Mouse (Mus musculus): ENCODE results near the gene Kif6. TPM values are rescaled to one million over a fixed set of nuclear protein-coding genes. Genes with fewer than 3 reads are reported as not detected.

Gene Kif6
- polyA plus RNA-seq, 1 experiment from 2014 or later, result 0.92 TPM

GRCm38 (mm10) chr17:49671921-49672339 is 57.0 kb downstream of the Kif6 start:
- Histone ChIP-seq H3K4me2 (no peak overlapping the region), H3K27ac (ENCODE audit: low read depth, low read length) (no peak overlapping the region), H3K4me1 (replicated peaks; ENCODE audit: control insufficient read depth, insufficient read depth, low read length) (no peaks in the 10 kb centered on the region), H3K9me3 (ENCODE audit: control insufficient read depth, low read length) (no peaks in the 10 kb centered on the region), H3K9ac (ENCODE audit: low read depth, low read length) (no peak overlapping the region), H3K36me3 (ENCODE audit: control insufficient read depth, insufficient read depth, low read length) (no peaks in the 10 kb centered on the region), H3K4me3 (ENCODE audit: low read depth, low read length) (no peak overlapping the region), H3K27me3 (replicated peaks; ENCODE audit: control insufficient read depth, insufficient read depth, low read length) (no peaks in the 10 kb centered on the region)
- 87% methylated on average over 6 of the region's 6 CpGs for WGBS
- DNase-seq (ENCODE audit: low spot score) (no peak), ATAC-seq (replicated peaks; ENCODE audit: low FRiP score) (no peak)

DNA sequence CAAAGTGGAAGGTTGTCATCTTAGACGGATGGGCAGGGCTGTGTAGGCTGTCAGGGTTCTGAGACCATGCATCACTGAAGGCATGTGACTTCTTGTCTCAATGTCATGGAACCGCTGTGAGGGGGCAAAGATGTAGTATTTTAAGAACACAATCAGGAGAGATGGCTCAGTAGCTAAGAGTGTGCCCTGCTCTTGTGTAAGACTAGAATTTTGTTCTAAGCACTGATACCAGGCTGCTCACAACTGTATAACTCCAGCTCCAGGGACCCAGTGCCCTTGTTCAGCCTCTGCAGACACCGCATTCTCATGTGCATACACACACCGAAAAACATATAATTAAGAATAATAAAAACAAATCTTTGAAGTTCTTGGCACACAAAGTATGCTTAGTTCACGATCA is 57.5 kb downstream of the Kif6 start:
- Histone ChIP-seq H3K4me3 (ENCODE audit: low read depth, low read length) (no peak overlapping the region), H3K9me3 (ENCODE audit: control insufficient read depth, low read length) (no peaks in the 10 kb centered on the region), H3K4me1 (replicated peaks; ENCODE audit: control insufficient read depth, insufficient read depth, low read length) (no peaks in the 10 kb centered on the region), H3K27me3 (replicated peaks; ENCODE audit: control insufficient read depth, insufficient read depth, low read length) (no peaks in the 10 kb centered on the region), H3K36me3 (ENCODE audit: control insufficient read depth, insufficient read depth, low read length) (no peaks in the 10 kb centered on the region), H3K9ac (ENCODE audit: low read depth, low read length) (no peak overlapping the region), H3K4me2 (no peak overlapping the region), H3K27ac (ENCODE audit: low read depth, low read length) (no peak overlapping the region)
- ATAC-seq (replicated peaks; ENCODE audit: low FRiP score) (no peak), DNase-seq (ENCODE audit: low spot score) (no peak)
- WGBS, result 82% methylated on average over 5 of the region's 5 CpGs

GRCm38 (mm10) chr17:49675629-49676028 is 60.7 kb downstream of the Kif6 start:
- ATAC-seq (replicated peaks; ENCODE audit: low FRiP score), result no peak
- no peaks in the 10 kb centered on the region for H3K27me3 ChIP-seq (replicated peaks; ENCODE audit: control insufficient read depth, insufficient read depth, low read length)
- no peak overlapping the region for H3K27ac ChIP-seq (ENCODE audit: low read depth, low read length)
- H3K4me2 ChIP-seq, result no peak overlapping the region
- no peaks in the 10 kb centered on the region for H3K4me1 ChIP-seq (replicated peaks; ENCODE audit: control insufficient read depth, insufficient read depth, low read length)
- no peaks in the 10 kb centered on the region for H3K36me3 ChIP-seq (ENCODE audit: control insufficient read depth, insufficient read depth, low read length)
- WGBS, result 80% methylated on average over 4 of the region's 4 CpGs
- H3K4me3 ChIP-seq (ENCODE audit: low read depth, low read length), result no peak overlapping the region
- H3K9ac ChIP-seq (ENCODE audit: low read depth, low read length), result no peak overlapping the region
- no peak for DNase-seq (ENCODE audit: low spot score)
- H3K9me3 ChIP-seq (ENCODE audit: control insufficient read depth, low read length), result no peaks in the 10 kb centered on the region

GRCm38 (mm10) chr17:49681410-49681809 is 66.5 kb downstream of the Kif6 start:
- no peak overlapping the region for H3K4me3 ChIP-seq (ENCODE audit: low read depth, low read length)
- no peak for DNase-seq (ENCODE audit: low spot score)
- H3K4me1 ChIP-seq (replicated peaks; ENCODE audit: control insufficient read depth, insufficient read depth, low read length), result no peaks in the 10 kb centered on the region
- no peaks in the 10 kb centered on the region for H3K9me3 ChIP-seq (ENCODE audit: control insufficient read depth, low read length)
- H3K27me3 ChIP-seq (replicated peaks; ENCODE audit: control insufficient read depth, insufficient read depth, low read length), result no peaks in the 10 kb centered on the region
- WGBS, result 86% methylated on average over 8 of the region's 8 CpGs
- ATAC-seq (replicated peaks; ENCODE audit: low FRiP score), result no peak
- H3K36me3 ChIP-seq (ENCODE audit: control insufficient read depth, insufficient read depth, low read length), result no peaks in the 10 kb centered on the region
- H3K9ac ChIP-seq (ENCODE audit: low read depth, low read length), result no peak overlapping the region
- H3K27ac ChIP-seq (ENCODE audit: low read depth, low read length), result no peak overlapping the region
- H3K4me2 ChIP-seq, result no peak overlapping the region

DNA sequence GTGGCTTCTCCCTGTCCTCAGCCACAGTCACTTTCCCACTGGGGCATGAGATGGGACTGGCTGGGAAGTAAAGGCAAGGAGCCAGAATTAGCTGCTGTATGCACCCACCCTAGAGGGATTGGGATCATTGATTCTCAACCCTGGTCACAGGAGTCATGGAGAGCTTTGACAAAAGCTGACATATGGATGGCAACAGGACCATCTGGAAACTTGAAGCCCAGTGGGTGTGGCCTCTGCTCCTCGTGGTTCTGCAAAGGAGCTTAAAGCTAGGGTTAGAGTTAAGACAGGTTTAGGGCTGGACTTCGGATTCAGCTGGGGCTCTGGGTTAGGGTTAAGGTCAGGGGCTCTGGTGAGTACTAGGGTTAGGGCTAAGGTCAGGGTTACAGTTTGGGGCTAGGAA is 69.2 kb downstream of the Kif6 start:
- no peak overlapping the region for H3K27ac ChIP-seq (ENCODE audit: low read depth, low read length)
- H3K4me3 ChIP-seq (ENCODE audit: low read depth, low read length), result no peak overlapping the region
- no peaks in the 10 kb centered on the region for H3K4me1 ChIP-seq (replicated peaks; ENCODE audit: control insufficient read depth, insufficient read depth, low read length)
- no peaks in the 10 kb centered on the region for H3K9me3 ChIP-seq (ENCODE audit: control insufficient read depth, low read length)
- DNase-seq (ENCODE audit: low spot score) (no peak), ATAC-seq (replicated peaks; ENCODE audit: low FRiP score) (no peak)
- no peak overlapping the region for H3K9ac ChIP-seq (ENCODE audit: low read depth, low read length)
- H3K4me2 ChIP-seq, result no peak overlapping the region
- no peaks in the 10 kb centered on the region for H3K27me3 ChIP-seq (replicated peaks; ENCODE audit: control insufficient read depth, insufficient read depth, low read length)
- H3K36me3 ChIP-seq (ENCODE audit: control insufficient read depth, insufficient read depth, low read length), result no peaks in the 10 kb centered on the region
- WGBS, result 24% methylated on average over 2 of the region's 2 CpGs

GRCm38 (mm10) chr17:49690607-49691454 is 75.9 kb downstream of the Kif6 start:
- WGBS, result 61% methylated on average over 10 of the region's 10 CpGs
- Histone ChIP-seq H3K36me3 (ENCODE audit: control insufficient read depth, insufficient read depth, low read length) (no peaks in the 10 kb centered on the region), H3K27me3 (replicated peaks; ENCODE audit: control insufficient read depth, insufficient read depth, low read length) (no peaks in the 10 kb centered on the region), H3K4me2 (no peak overlapping the region), H3K4me1 (replicated peaks; ENCODE audit: control insufficient read depth, insufficient read depth, low read length) (no peaks in the 10 kb centered on the region), H3K4me3 (ENCODE audit: low read depth, low read length) (no peak overlapping the region), H3K9ac (ENCODE audit: low read depth, low read length) (no peak overlapping the region), H3K27ac (ENCODE audit: low read depth, low read length) (no peak overlapping the region), H3K9me3 (ENCODE audit: control insufficient read depth, low read length) (no peaks in the 10 kb centered on the region)
- no peak for DNase-seq (ENCODE audit: low spot score)
- ATAC-seq (replicated peaks; ENCODE audit: low FRiP score), result no peak

GRCm38 (mm10) chr17:49691455-49691805 is 76.5 kb downstream of the Kif6 start:
- Histone ChIP-seq H3K27ac (ENCODE audit: low read depth, low read length) (no peak overlapping the region), H3K27me3 (replicated peaks; ENCODE audit: control insufficient read depth, insufficient read depth, low read length) (no peaks in the 10 kb centered on the region), H3K9ac (ENCODE audit: low read depth, low read length) (no peak overlapping the region), H3K9me3 (ENCODE audit: control insufficient read depth, low read length) (no peaks in the 10 kb centered on the region), H3K4me1 (replicated peaks; ENCODE audit: control insufficient read depth, insufficient read depth, low read length) (no peaks in the 10 kb centered on the region), H3K4me3 (ENCODE audit: low read depth, low read length) (no peak overlapping the region), H3K4me2 (no peak overlapping the region), H3K36me3 (ENCODE audit: control insufficient read depth, insufficient read depth, low read length) (no peaks in the 10 kb centered on the region)
- WGBS, result 76% methylated on average over 9 of the region's 9 CpGs
- no peak for DNase-seq (ENCODE audit: low spot score)
- ATAC-seq (replicated peaks; ENCODE audit: low FRiP score), result no peak

DNA sequence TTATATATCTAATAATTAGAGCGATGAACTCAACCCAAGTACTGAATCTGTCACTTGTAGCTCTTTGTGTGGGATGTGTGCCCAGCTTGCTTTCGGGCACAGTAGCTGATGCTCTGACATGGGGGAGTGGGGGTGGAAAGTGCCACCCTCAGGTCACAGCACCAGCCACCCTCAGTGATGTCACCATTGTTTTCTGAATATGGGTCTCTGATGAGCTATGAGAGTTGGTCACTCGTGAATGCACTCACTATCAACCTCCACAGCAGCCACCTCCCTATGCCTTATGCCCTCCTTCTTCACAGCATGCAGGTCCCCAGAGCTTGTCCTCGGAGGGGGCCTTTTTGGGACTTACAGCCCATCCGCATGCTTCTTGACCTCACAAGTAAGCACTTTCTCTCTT is 78.3 kb downstream of the Kif6 start:
- no peaks in the 10 kb centered on the region for H3K4me1 ChIP-seq (replicated peaks; ENCODE audit: control insufficient read depth, insufficient read depth, low read length)
- no peak for ATAC-seq (replicated peaks; ENCODE audit: low FRiP score)
- H3K27me3 ChIP-seq (replicated peaks; ENCODE audit: control insufficient read depth, insufficient read depth, low read length), result no peaks in the 10 kb centered on the region
- no peaks in the 10 kb centered on the region for H3K9me3 ChIP-seq (ENCODE audit: control insufficient read depth, low read length)
- H3K4me3 ChIP-seq (ENCODE audit: low read depth, low read length), result no peak overlapping the region
- WGBS, result 74% methylated on average over 5 of the region's 5 CpGs
- H3K27ac ChIP-seq (ENCODE audit: low read depth, low read length), result no peak overlapping the region
- no peak for DNase-seq (ENCODE audit: low spot score)
- H3K36me3 ChIP-seq (ENCODE audit: control insufficient read depth, insufficient read depth, low read length), result no peaks in the 10 kb centered on the region
- no peak overlapping the region for H3K4me2 ChIP-seq
- no peak overlapping the region for H3K9ac ChIP-seq (ENCODE audit: low read depth, low read length)

- no peaks in the 10 kb centered on the region for H3K9me3 ChIP-seq (ENCODE audit: control insufficient read depth, low read length)
- no peak overlapping the region for H3K4me3 ChIP-seq (ENCODE audit: low read depth, low read length)
- ATAC-seq (replicated peaks; ENCODE audit: low FRiP score), result no peak
- H3K9ac ChIP-seq (ENCODE audit: low read depth, low read length), result no peak overlapping the region
- H3K4me2 ChIP-seq, result no peak overlapping the region
- no peak overlapping the region for H3K27ac ChIP-seq (ENCODE audit: low read depth, low read length)
- H3K27me3 ChIP-seq (replicated peaks; ENCODE audit: control insufficient read depth, insufficient read depth, low read length), result no peaks in the 10 kb centered on the region
- DNase-seq (ENCODE audit: low spot score), result no peak
- WGBS, result 77% methylated on average over 5 of the region's 5 CpGs
- H3K4me1 ChIP-seq (replicated peaks; ENCODE audit: control insufficient read depth, insufficient read depth, low read length), result no peaks in the 10 kb centered on the region
- H3K36me3 ChIP-seq (ENCODE audit: control insufficient read depth, insufficient read depth, low read length), result no peaks in the 10 kb centered on the region
These were observed 82.3 kb downstream of the Kif6 start for GRCm38 (mm10) chr17:49697220-49697619.

All from liver, embryonic 11.5 days (tissue).